Mouse (Mus musculus) stomach, postnatal 0 days (tissue): ENCODE results near the gene Sfta2.

Experiments used
- CTCF ChIP-seq: IDR thresholded peaks from 2 replicates; pipeline ENCODE4 v1.5.1; 2016; ENCODE audit warnings: antibody characterized with exemption, low read depth, mild to moderate bottlenecking, moderate library complexity
- EP300 ChIP-seq: optimal IDR thresholded peaks from 2 replicates; pipeline ENCODE3; 2016; ENCODE audit warnings: antibody characterized with exemption

DNA sequence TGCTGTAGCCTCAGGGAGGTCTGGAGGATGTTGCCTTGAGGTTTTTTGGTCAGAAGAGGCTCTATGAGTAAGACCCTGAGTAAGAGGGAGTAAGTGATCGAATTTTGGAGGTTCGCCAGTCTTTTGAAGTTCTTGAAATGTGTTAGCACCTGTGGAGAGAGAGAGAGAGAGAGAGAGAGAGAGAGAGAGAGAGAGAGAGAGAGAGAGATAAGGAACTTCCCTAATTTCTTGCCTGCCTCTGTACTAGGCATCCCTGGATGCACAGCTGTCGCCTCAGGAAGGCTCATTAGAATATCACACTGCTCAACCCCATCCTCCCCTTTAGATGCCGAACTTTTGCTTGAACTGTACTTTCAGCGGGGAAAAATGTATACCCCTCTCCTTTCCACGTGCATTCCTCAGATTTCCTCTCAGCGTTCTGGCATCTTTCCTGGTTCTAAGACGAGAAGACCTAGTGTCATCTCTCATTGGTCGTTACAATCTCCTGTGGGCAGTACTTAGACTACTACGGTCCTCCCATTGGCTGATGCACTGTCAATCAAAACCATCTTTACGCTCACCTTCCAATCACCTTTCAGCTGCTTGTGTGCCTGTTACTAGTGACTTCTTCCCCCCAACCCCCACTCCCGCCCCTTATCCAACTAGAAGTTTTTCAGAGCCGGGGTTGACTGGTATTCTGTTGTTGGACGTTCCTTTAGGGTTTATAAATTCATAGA is 37.3 kb downstream of the Sfta2 start:
- no peak for TF ChIP-seq CTCF
- TF ChIP-seq EP300: no peak
